Mouse (Mus musculus): Measurements from ENCODE around the gene Man1a2. TPM values are rescaled to one million over a fixed set of nuclear protein-coding genes. Genes with fewer than 3 reads are reported as not detected.

Man1a2 gene
- polyA plus RNA-seq, 1 experiment from 2014 or later, result 53.1 TPM

- Histone ChIP-seq H3K9me3 (replicated peaks) (no peaks in the 10 kb centered on the region), H3K27me3 (no peaks in the 10 kb centered on the region), H3K4me1 (replicated peaks) (peaks cover 2% of the 10 kb centered on the region; the same call in 1 of the 2 replicates), H3K4me2 (no peak overlapping the region), H3K27ac (no peak overlapping the region), H3K4me3 (no peak overlapping the region), H3K9ac (no peak overlapping the region), H3K36me3 (peaks cover 10% of the 10 kb centered on the region)
- ATAC-seq (replicated peaks; ENCODE audit: insufficient number of reproducible peaks, insufficient read depth, low FRiP score, low read depth), result no peak
- WGBS, result 99% methylated on average over 2 of the region's 2 CpGs
Observed at GRCm38 (mm10) chr3:100561561-100562175, 123.6 kb downstream of the Man1a2 start.

GRCm38 (mm10) chr3:100559431-100559830 lies 125.9 kb downstream of the Man1a2 start:
- 95% methylated on average over 7 of the region's 7 CpGs for WGBS
- no peaks in the 10 kb centered on the region for H3K36me3 ChIP-seq
- no peak overlapping the region for H3K4me2 ChIP-seq
- no peak overlapping the region for H3K9ac ChIP-seq
- no peaks in the 10 kb centered on the region for H3K27me3 ChIP-seq
- no peaks in the 10 kb centered on the region for H3K9me3 ChIP-seq (replicated peaks)
- H3K27ac ChIP-seq, result no peak overlapping the region
- peaks cover 2% of the 10 kb centered on the region; the same call in 1 of the 2 replicates for H3K4me1 ChIP-seq (replicated peaks)
- no peak for ATAC-seq (replicated peaks; ENCODE audit: insufficient number of reproducible peaks, insufficient read depth, low FRiP score, low read depth)
- H3K4me3 ChIP-seq, result no peak overlapping the region

- no peaks in the 10 kb centered on the region for H3K4me1 ChIP-seq (replicated peaks)
- H3K4me3 ChIP-seq, result no peak overlapping the region
- H3K36me3 ChIP-seq, result no peaks in the 10 kb centered on the region
- H3K27ac ChIP-seq, result no peak overlapping the region
- H3K9ac ChIP-seq, result no peak overlapping the region
- WGBS, result 70% methylated on average over 4 of the region's 4 CpGs
- no peaks in the 10 kb centered on the region for H3K27me3 ChIP-seq
- no peaks in the 10 kb centered on the region for H3K9me3 ChIP-seq (replicated peaks)
- no peak for ATAC-seq (replicated peaks; ENCODE audit: insufficient number of reproducible peaks, insufficient read depth, low FRiP score, low read depth)
- H3K4me2 ChIP-seq, result no peak overlapping the region
Observed at GRCm38 (mm10) chr3:100558211-100558708, 127.0 kb downstream of the Man1a2 start.

- no peak overlapping the region for H3K4me2 ChIP-seq
- WGBS, result 43% methylated on average over 5 of the region's 5 CpGs
- H3K4me3 ChIP-seq, result no peak overlapping the region
- H3K4me1 ChIP-seq (replicated peaks), result no peaks in the 10 kb centered on the region
- ATAC-seq (replicated peaks; ENCODE audit: insufficient number of reproducible peaks, insufficient read depth, low FRiP score, low read depth), result no peak
- no peak overlapping the region for H3K9ac ChIP-seq
- no peak overlapping the region for H3K27ac ChIP-seq
- H3K27me3 ChIP-seq, result no peaks in the 10 kb centered on the region
- no peaks in the 10 kb centered on the region for H3K9me3 ChIP-seq (replicated peaks)
- no peaks in the 10 kb centered on the region for H3K36me3 ChIP-seq
Observed at GRCm38 (mm10) chr3:100554843-100555242, 130.5 kb downstream of the Man1a2 start.

- H3K9ac ChIP-seq, result no peak overlapping the region
- H3K4me3 ChIP-seq, result no peak overlapping the region
- H3K27me3 ChIP-seq, result no peaks in the 10 kb centered on the region
- no peak for ATAC-seq (replicated peaks; ENCODE audit: insufficient number of reproducible peaks, insufficient read depth, low FRiP score, low read depth)
- 87% methylated on average over 3 of the region's 3 CpGs for WGBS
- no peaks in the 10 kb centered on the region for H3K36me3 ChIP-seq
- no peak overlapping the region for H3K4me2 ChIP-seq
- no peaks in the 10 kb centered on the region for H3K4me1 ChIP-seq (replicated peaks)
- H3K27ac ChIP-seq, result no peak overlapping the region
- no peaks in the 10 kb centered on the region for H3K9me3 ChIP-seq (replicated peaks)
Observed at GRCm38 (mm10) chr3:100552171-100552570, 133.1 kb downstream of the Man1a2 start.

GRCm38 (mm10) chr3:100547913-100548292 lies 137.4 kb downstream of the Man1a2 start:
- Histone ChIP-seq H3K4me3 (no peak overlapping the region), H3K27me3 (no peaks in the 10 kb centered on the region), H3K9me3 (replicated peaks) (no peaks in the 10 kb centered on the region), H3K36me3 (no peaks in the 10 kb centered on the region), H3K4me2 (no peak overlapping the region), H3K27ac (no peak overlapping the region), H3K4me1 (replicated peaks) (no peaks in the 10 kb centered on the region), H3K9ac (no peak overlapping the region)
- 74% methylated on average over 3 of the region's 3 CpGs for WGBS
- no peak for ATAC-seq (replicated peaks; ENCODE audit: insufficient number of reproducible peaks, insufficient read depth, low FRiP score, low read depth)

- H3K27ac ChIP-seq, result no peak overlapping the region
- no peaks in the 10 kb centered on the region for H3K36me3 ChIP-seq
- WGBS, result 61% methylated on average over 10 of the region's 10 CpGs
- no peak overlapping the region for H3K9ac ChIP-seq
- H3K4me2 ChIP-seq, result no peak overlapping the region
- H3K27me3 ChIP-seq, result no peaks in the 10 kb centered on the region
- H3K9me3 ChIP-seq (replicated peaks), result no peaks in the 10 kb centered on the region
- no peaks in the 10 kb centered on the region for H3K4me1 ChIP-seq (replicated peaks)
- no peak for ATAC-seq (replicated peaks; ENCODE audit: insufficient number of reproducible peaks, insufficient read depth, low FRiP score, low read depth)
- H3K4me3 ChIP-seq, result no peak overlapping the region
Observed at GRCm38 (mm10) chr3:100547162-100547912, 138.0 kb downstream of the Man1a2 start.

- no peaks in the 10 kb centered on the region for H3K27me3 ChIP-seq
- H3K9me3 ChIP-seq (replicated peaks), result no peaks in the 10 kb centered on the region
- no peak overlapping the region for H3K4me3 ChIP-seq
- H3K36me3 ChIP-seq, result no peaks in the 10 kb centered on the region
- 98% methylated on average over 2 of the region's 2 CpGs for WGBS
- no peak overlapping the region for H3K27ac ChIP-seq
- no peak overlapping the region for H3K9ac ChIP-seq
- H3K4me1 ChIP-seq (replicated peaks), result no peaks in the 10 kb centered on the region
- no peak for ATAC-seq (replicated peaks; ENCODE audit: insufficient number of reproducible peaks, insufficient read depth, low FRiP score, low read depth)
- H3K4me2 ChIP-seq, result no peak overlapping the region
Observed at GRCm38 (mm10) chr3:100536686-100537085, 148.6 kb downstream of the Man1a2 start.

- H3K4me3 ChIP-seq, result no peak overlapping the region
- WGBS, result 69% methylated on average over 4 of the region's 4 CpGs
- no peaks in the 10 kb centered on the region for H3K36me3 ChIP-seq
- H3K4me1 ChIP-seq (replicated peaks), result no peaks in the 10 kb centered on the region
- H3K27ac ChIP-seq, result no peak overlapping the region
- H3K4me2 ChIP-seq, result no peak overlapping the region
- ATAC-seq (replicated peaks; ENCODE audit: insufficient number of reproducible peaks, insufficient read depth, low FRiP score, low read depth), result no peak
- no peak overlapping the region for H3K9ac ChIP-seq
- no peaks in the 10 kb centered on the region for H3K9me3 ChIP-seq (replicated peaks)
- no peaks in the 10 kb centered on the region for H3K27me3 ChIP-seq
Observed at GRCm38 (mm10) chr3:100535902-100536301, 149.4 kb downstream of the Man1a2 start.

- 67% methylated on average over 3 of the region's 3 CpGs for WGBS
- Histone ChIP-seq H3K9me3 (replicated peaks) (no peaks in the 10 kb centered on the region), H3K27ac (no peak overlapping the region), H3K36me3 (no peaks in the 10 kb centered on the region), H3K4me3 (no peak overlapping the region), H3K9ac (no peak overlapping the region), H3K4me1 (replicated peaks) (no peaks in the 10 kb centered on the region), H3K4me2 (no peak overlapping the region), H3K27me3 (no peaks in the 10 kb centered on the region)
- ATAC-seq (replicated peaks; ENCODE audit: insufficient number of reproducible peaks, insufficient read depth, low FRiP score, low read depth), result no peak
Observed at GRCm38 (mm10) chr3:100535298-100535697, 150.0 kb downstream of the Man1a2 start.

GRCm38 (mm10) chr3:100534394-100534793 lies 150.9 kb downstream of the Man1a2 start:
- WGBS, result 76% methylated on average over 3 of the region's 3 CpGs
- H3K9me3 ChIP-seq (replicated peaks), result no peaks in the 10 kb centered on the region
- H3K36me3 ChIP-seq, result no peaks in the 10 kb centered on the region
- H3K9ac ChIP-seq, result no peak overlapping the region
- no peak overlapping the region for H3K27ac ChIP-seq
- no peaks in the 10 kb centered on the region for H3K27me3 ChIP-seq
- no peak overlapping the region for H3K4me3 ChIP-seq
- ATAC-seq (replicated peaks; ENCODE audit: insufficient number of reproducible peaks, insufficient read depth, low FRiP score, low read depth), result no peak
- no peaks in the 10 kb centered on the region for H3K4me1 ChIP-seq (replicated peaks)
- no peak overlapping the region for H3K4me2 ChIP-seq

GRCm38 (mm10) chr3:100533429-100533828 lies 151.9 kb downstream of the Man1a2 start:
- Histone ChIP-seq H3K4me2 (no peak overlapping the region), H3K9me3 (replicated peaks) (no peaks in the 10 kb centered on the region), H3K9ac (no peak overlapping the region), H3K36me3 (no peaks in the 10 kb centered on the region), H3K4me1 (replicated peaks) (no peaks in the 10 kb centered on the region), H3K27ac (no peak overlapping the region), H3K27me3 (no peaks in the 10 kb centered on the region), H3K4me3 (no peak overlapping the region)
- ATAC-seq (replicated peaks; ENCODE audit: insufficient number of reproducible peaks, insufficient read depth, low FRiP score, low read depth), result no peak
